Mouse (Mus musculus) intestine, embryonic 15.5 days (tissue): Measurements from ENCODE around the gene Tgif1. TPM values are rescaled to one million over a fixed set of nuclear protein-coding genes. Genes with fewer than 3 reads are reported as not detected.

Source experiments
- ATAC-seq: fragments of 200-750 bp; cut with Nextera tagmentation; 2 replicates; pipeline ENCODE4 v1.8.0; 2017; ENCODE audit warnings: moderate TSS enrichment, moderate library complexity
- H3K27ac ChIP-seq: fragments of 300-500 bp; sonication (generic); 2 replicates; pipeline ENCODE4 v1.5.1; 2015; ENCODE audit warnings: mild to moderate bottlenecking, inconsistent platforms
- H3K27me3 ChIP-seq: fragments of 300-500 bp; sonication (generic); replicated peaks from 2 replicates; pipeline ENCODE4 v1.6.1; 2015; ENCODE audit warnings: inconsistent platforms
- H3K36me3 ChIP-seq: fragments of 300-500 bp; sonication (generic); 2 replicates; pipeline ENCODE4 v1.6.1; 2015; ENCODE audit warnings: inconsistent platforms
- H3K4me1 ChIP-seq: fragments of 300-500 bp; sonication (generic); replicated peaks from 2 replicates; pipeline ENCODE4 v1.6.1; 2015; ENCODE audit warnings: inconsistent platforms
- H3K4me2 ChIP-seq: fragments of 300-500 bp; sonication (generic); replicated peaks from 2 replicates; pipeline ENCODE4 v1.6.1; 2015; ENCODE audit warnings: mild to moderate bottlenecking, inconsistent platforms
- H3K4me3 ChIP-seq: fragments of 300-500 bp; sonication (generic); replicated peaks from 2 replicates; pipeline ENCODE4 v1.5.1; 2015; ENCODE audit warnings: inconsistent platforms
- H3K9ac ChIP-seq: fragments of 300-500 bp; sonication (generic); 2 replicates; pipeline ENCODE4 v1.6.1; 2015; ENCODE audit warnings: inconsistent platforms
- H3K9me3 ChIP-seq: fragments of 300-500 bp; sonication (generic); 2 replicates; pipeline ENCODE4 v1.6.1; 2016; ENCODE audit warnings: inconsistent platforms
- WGBS: fragments of 180-500 bp; shearing (Covaris S2); methylation state at CpG from one replicate; pipeline ENCODE4 v1.1.7; 2015; 5-methylcytosine and 5-hydroxymethylcytosine counted together
- polyA plus RNA-seq: library from polyadenylated mRNA; unstranded; fragments of >200 nt; fragmentation: Nextera tagmentation; extraction: Ambion mirVana; gene quantifications from 2 replicates; pipeline ENCODE4 v1.2.1, GENCODE M21; 2015

The Tgif1 gene
- polyA plus RNA-seq, 1 experiment from 2014 or later: 56.5 TPM

DNA sequence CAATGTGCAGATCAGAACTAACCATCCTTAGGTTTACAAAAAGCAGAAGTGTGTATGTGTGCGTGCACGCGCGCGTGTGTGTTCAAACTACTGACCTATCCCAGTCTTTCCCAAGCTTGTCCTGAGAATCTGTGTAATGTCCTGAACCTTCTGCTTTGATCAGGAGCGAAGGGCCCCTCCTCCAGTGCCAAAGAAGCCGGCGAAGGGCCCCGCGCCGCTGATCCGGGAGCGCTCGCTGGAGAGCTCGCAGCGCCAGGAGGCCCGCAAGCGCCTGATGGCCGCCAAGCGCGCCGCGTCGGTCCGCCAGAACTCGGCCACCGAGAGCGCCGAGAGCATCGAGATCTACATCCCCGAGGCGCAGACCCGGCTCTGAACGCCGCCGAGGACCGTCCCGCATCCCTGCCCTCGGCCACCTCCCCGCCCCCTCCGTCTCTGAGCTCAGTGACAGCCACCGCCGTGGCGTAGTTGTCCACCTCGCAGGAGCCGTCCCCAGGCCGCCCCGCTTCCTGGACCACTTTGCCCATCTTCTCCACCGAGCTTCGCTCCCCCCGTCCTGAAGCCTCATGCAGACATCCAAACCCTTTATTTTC, 35.4 kb downstream of the Tgif1 start:
- H3K4me1 ChIP-seq: peaks cover 7% of the 10 kb centered on the region; the same call in 1 of the 2 replicates
- H3K4me3 ChIP-seq: peak overlapping the region; percentile 52
- no peak overlapping the region for H3K27ac ChIP-seq
- 5% methylated on average over 51 of the region's 51 CpGs for WGBS
- H3K27me3 ChIP-seq: peaks cover 10% of the 10 kb centered on the region; the same call in 1 of the 2 replicates
- no peaks in the 10 kb centered on the region for H3K36me3 ChIP-seq
- no peaks in the 10 kb centered on the region for H3K9me3 ChIP-seq
- ATAC-seq: peak; percentile 75
- peak overlapping the region; percentile 96 for H3K4me2 ChIP-seq
- H3K9ac ChIP-seq: peak overlapping the region; percentile 55

DNA sequence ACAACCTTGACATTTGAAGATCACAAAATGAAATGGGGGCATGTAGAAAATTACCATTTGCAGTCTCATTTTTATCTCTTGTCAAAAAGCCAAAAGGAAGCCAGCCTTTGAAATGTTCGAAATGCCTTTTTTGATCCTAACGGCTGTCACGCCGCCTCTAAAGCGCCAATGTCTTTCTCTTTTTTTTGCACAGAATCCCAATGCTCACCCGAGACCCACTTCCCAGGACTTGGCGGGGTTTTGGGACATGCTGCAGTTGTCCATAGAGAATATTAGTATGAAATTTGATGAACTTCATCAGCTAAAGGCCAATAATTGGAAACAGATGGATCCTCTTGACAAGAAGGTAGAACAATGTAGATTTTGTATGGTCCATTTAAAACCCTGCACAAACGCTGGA, 38.3 kb downstream of the Tgif1 start:
- 80% methylated on average over 8 of the region's 8 CpGs for WGBS
- peaks cover 10% of the 10 kb centered on the region; the same call in 1 of the 2 replicates for H3K27me3 ChIP-seq
- peaks cover 7% of the 10 kb centered on the region; the same call in 1 of the 2 replicates for H3K4me1 ChIP-seq
- no peaks in the 10 kb centered on the region for H3K9me3 ChIP-seq
- no peak overlapping the region for H3K9ac ChIP-seq
- no peak overlapping the region for H3K4me3 ChIP-seq
- ATAC-seq: no peak
- H3K27ac ChIP-seq: no peak overlapping the region
- H3K36me3 ChIP-seq: no peaks in the 10 kb centered on the region
- H3K4me2 ChIP-seq: no peak overlapping the region

DNA sequence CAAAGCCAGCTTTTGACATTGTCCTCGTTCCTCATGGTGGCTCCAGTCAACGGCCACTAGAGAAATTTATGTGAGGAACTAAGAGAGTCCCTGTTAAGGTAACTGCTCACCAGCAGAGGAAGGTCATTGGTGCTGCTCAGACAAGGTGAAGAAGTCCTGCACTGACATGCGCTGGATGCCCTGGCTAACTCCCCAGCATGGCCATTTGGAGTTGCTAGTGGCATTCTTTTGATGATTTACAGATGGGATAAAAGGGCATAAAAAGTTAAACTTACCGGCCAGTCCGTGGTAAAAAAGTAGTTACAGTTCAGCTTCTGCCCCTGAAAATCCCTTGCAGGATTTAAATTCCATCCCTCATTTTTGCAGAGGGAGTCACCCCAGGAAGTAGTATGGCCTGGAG, 42.6 kb downstream of the Tgif1 start:
- 67% methylated on average over 5 of the region's 5 CpGs for WGBS
- Histone ChIP-seq H3K9me3 (no peaks in the 10 kb centered on the region), H3K27me3 (no peaks in the 10 kb centered on the region), H3K4me2 (no peak overlapping the region), H3K36me3 (no peaks in the 10 kb centered on the region), H3K9ac (no peak overlapping the region), H3K4me1 (0 out of 2 replicates have a peak, but pooled peaks cover 5% of the 10 kb centered on the region), H3K27ac (no peak overlapping the region), H3K4me3 (no peak overlapping the region)
- no peak for ATAC-seq

DNA sequence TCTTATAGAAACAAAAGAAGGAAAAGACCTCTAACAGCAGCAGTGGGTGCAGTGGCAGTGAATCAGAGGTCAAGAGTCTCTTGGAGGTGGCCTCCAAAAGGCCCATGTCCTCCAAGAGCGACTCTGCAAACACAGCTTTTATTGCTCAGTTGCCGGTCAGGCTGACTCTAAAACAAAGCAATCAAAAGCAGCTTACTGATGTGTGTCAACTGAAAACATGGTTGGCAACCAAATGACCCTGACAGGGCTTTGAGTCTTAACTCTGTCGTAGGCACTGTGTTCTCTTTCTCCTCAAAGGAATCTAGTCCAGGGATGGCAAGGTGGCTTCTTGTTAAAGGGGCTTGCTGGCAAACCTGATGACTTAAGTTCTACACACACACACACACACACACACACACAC, 43.6 kb downstream of the Tgif1 start:
- H3K36me3 ChIP-seq: no peaks in the 10 kb centered on the region
- no peak overlapping the region for H3K27ac ChIP-seq
- 0 out of 2 replicates have a peak, but pooled peaks cover 5% of the 10 kb centered on the region for H3K4me1 ChIP-seq
- ATAC-seq: peak; percentile 64
- H3K9ac ChIP-seq: no peak overlapping the region
- WGBS: 48% methylated on average over 3 of the region's 3 CpGs
- H3K27me3 ChIP-seq: no peaks in the 10 kb centered on the region
- no peak overlapping the region for H3K4me3 ChIP-seq
- no peak overlapping the region for H3K4me2 ChIP-seq
- no peaks in the 10 kb centered on the region for H3K9me3 ChIP-seq

DNA sequence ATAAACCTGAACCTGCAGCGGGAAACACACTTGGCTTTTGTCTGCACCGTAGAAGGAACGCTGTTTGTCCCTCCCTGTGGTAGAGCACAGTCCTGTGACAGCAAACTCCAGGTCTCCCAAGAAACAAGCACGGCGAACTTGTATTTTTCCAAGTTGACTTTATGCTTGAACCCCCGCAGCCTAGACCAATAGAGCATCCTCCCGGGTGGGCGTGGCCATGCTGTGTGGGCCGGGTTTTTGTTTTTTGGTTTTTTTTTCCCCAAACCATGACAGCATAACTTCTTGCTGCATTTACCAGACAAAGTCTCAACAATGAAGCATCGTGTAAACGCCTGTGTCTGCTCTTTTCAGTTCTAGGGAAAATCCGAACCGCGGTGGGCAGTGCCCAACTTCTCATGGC, 44.5 kb downstream of the Tgif1 start:
- no peak overlapping the region for H3K9ac ChIP-seq
- H3K27me3 ChIP-seq: no peaks in the 10 kb centered on the region
- no peaks in the 10 kb centered on the region for H3K36me3 ChIP-seq
- ATAC-seq: 0 out of 2 replicates have a peak, but pooled peaks have one; percentile 45
- H3K4me1 ChIP-seq: 0 out of 2 replicates have a peak, but pooled peaks cover 5% of the 10 kb centered on the region
- 0 out of 2 replicates have a peak overlapping the region, but pooled peaks have one; percentile 3 for H3K4me2 ChIP-seq
- 47% methylated on average over 14 of the region's 14 CpGs for WGBS
- no peaks in the 10 kb centered on the region for H3K9me3 ChIP-seq
- no peak overlapping the region for H3K4me3 ChIP-seq
- no peak overlapping the region for H3K27ac ChIP-seq

DNA sequence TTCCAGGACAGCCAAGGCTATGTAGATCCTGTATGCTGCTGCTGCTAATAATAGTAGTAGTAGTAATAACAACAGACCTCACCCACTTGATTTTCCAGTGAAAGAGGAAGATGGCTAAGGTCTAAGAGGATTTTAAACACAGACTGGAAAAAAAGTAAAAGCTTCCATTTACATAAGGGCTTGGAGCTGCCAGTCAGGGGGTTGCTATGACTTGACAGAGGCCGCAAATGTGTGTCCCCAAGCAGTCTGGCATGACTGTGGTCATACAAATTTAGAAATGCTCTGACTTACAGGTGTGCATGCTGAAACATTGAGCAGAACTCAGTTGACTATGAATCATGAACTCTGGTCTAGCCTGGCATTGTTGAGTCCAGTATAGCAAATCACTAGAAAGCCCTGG, 45.5 kb downstream of the Tgif1 start:
- H3K27me3 ChIP-seq: no peaks in the 10 kb centered on the region
- no peaks in the 10 kb centered on the region for H3K36me3 ChIP-seq
- no peak overlapping the region for H3K9ac ChIP-seq
- no peak for ATAC-seq
- 94% methylated on average over 1 of the region's 1 CpGs for WGBS
- no peak overlapping the region for H3K4me3 ChIP-seq
- no peaks in the 10 kb centered on the region for H3K9me3 ChIP-seq
- H3K27ac ChIP-seq: no peak overlapping the region
- 0 out of 2 replicates have a peak, but pooled peaks cover 5% of the 10 kb centered on the region for H3K4me1 ChIP-seq
- no peak overlapping the region for H3K4me2 ChIP-seq

DNA sequence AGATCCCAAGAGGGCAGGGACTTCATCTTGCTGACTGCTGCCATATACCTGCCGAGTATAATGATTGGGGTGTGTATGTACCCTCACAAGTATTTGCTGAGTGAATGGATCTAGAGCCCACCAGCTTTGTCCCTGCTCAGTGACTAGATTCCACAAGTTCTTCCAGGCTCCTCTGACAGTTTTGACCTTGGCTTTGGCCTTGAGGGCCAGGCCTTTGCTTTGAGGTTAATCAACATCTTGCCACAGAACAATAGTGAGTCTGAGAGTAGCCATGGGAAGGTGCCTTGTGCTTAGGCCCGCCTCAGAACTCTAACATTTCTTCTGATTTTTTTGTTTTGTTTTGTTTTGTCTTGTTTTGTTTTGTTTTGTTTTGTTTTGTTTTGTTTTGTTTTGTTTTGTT, 46.7 kb downstream of the Tgif1 start:
- Histone ChIP-seq H3K9me3 (no peaks in the 10 kb centered on the region), H3K4me2 (no peak overlapping the region), H3K4me1 (0 out of 2 replicates have a peak, but pooled peaks cover 5% of the 10 kb centered on the region), H3K27me3 (no peaks in the 10 kb centered on the region), H3K27ac (no peak overlapping the region), H3K9ac (no peak overlapping the region), H3K4me3 (no peak overlapping the region), H3K36me3 (no peaks in the 10 kb centered on the region)
- no peak for ATAC-seq
- WGBS: 81% methylated on average over 2 of the region's 2 CpGs

DNA sequence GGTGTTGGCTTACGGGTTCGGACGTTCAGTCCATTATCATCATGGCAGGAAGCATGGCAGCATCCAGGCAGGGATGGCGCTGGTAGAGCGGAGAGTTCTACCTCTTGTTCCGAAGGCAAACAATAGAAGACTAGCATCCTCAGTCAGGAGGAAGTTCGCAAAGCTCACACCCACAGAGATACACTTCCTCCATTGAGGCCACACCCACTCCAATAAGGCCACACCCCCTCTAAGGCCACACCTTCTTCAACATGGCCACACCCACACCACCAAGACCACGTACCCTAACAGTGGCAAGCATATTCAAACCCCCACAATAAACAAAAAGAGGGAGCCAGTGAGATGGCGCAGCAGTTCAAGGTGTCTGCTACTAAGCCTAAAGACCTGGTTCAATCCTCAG, 47.5 kb downstream of the Tgif1 start:
- Histone ChIP-seq H3K27me3 (no peaks in the 10 kb centered on the region), H3K36me3 (no peaks in the 10 kb centered on the region), H3K4me2 (no peak overlapping the region), H3K9me3 (no peaks in the 10 kb centered on the region), H3K27ac (no peak overlapping the region), H3K4me3 (no peak overlapping the region), H3K9ac (no peak overlapping the region), H3K4me1 (0 out of 2 replicates have a peak, but pooled peaks cover 5% of the 10 kb centered on the region)
- no peak for ATAC-seq
- 93% methylated on average over 9 of the region's 9 CpGs for WGBS

DNA sequence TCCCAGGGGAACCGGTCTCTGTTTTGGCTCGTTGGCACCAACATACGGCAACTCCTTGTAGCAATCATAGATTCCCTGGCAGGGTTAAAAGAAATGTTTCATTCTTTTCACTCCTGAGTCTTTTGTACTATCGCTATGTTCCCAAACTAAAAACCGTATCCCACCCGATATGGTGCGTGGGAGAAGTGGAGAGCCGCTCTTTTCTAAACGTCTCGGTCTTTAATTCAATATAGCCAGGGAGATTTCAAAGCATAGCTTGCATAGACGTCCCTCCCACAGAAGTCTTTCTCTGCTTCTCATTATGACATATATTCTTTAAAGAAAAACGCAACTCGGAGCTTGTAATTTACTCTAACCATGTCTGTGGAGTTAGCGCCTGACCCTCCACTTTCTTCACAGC, 51.3 kb downstream of the Tgif1 start:
- no peak overlapping the region for H3K4me3 ChIP-seq
- H3K36me3 ChIP-seq: no peaks in the 10 kb centered on the region
- no peaks in the 10 kb centered on the region for H3K27me3 ChIP-seq
- no peaks in the 10 kb centered on the region for H3K9me3 ChIP-seq
- 85% methylated on average over 14 of the region's 14 CpGs for WGBS
- H3K4me2 ChIP-seq: no peak overlapping the region
- H3K27ac ChIP-seq: no peak overlapping the region
- no peaks in the 10 kb centered on the region for H3K4me1 ChIP-seq
- no peak overlapping the region for H3K9ac ChIP-seq
- no peak for ATAC-seq

DNA sequence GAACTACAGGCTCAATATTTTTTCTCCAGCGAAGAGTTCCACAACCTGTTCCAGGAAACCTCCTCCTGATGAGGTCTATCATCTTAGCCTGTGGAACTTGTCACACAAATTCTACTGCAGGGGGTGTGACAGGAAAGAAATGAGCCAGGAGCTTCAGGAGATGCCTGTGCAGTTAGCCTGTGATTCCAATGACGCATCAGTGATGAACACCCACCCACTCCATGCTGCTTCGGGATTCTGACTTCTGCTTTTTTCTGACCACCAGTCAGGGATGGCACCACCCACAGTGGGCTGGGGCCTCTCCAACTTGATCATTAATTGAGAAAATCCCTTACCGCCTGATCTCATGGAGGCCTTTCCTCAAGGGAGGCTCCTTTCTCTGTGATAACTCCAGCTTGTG, 54.1 kb downstream of the Tgif1 start:
- Histone ChIP-seq H3K9me3 (no peaks in the 10 kb centered on the region), H3K4me3 (no peak overlapping the region), H3K27ac (no peak overlapping the region), H3K9ac (no peak overlapping the region), H3K36me3 (no peaks in the 10 kb centered on the region), H3K4me1 (0 out of 2 replicates have a peak, but pooled peaks cover 1% of the 10 kb centered on the region), H3K27me3 (no peaks in the 10 kb centered on the region), H3K4me2 (no peak overlapping the region)
- WGBS: 79% methylated on average over 4 of the region's 4 CpGs
- no peak for ATAC-seq

DNA sequence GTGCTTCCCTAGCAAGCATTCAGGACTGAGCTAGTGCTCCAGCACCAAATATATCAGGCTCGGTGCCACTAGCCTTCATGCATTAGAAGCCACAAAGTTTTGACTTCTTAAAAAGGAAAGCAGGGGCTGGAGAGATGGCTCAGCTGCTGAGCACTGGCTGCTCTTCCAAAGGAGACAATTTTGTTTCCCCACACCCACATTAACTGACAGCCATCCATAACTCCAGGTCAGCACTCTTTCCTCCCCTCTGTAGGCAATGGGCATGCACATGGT, 55.6 kb downstream of the Tgif1 start:
- no peak overlapping the region for H3K4me3 ChIP-seq
- 79% methylated on average over 1 of the region's 1 CpGs for WGBS
- no peaks in the 10 kb centered on the region for H3K27me3 ChIP-seq
- no peak for ATAC-seq
- no peaks in the 10 kb centered on the region for H3K9me3 ChIP-seq
- H3K36me3 ChIP-seq: no peaks in the 10 kb centered on the region
- H3K4me2 ChIP-seq: no peak overlapping the region
- no peak overlapping the region for H3K27ac ChIP-seq
- H3K4me1 ChIP-seq: peaks cover 6% of the 10 kb centered on the region; the same call in 1 of the 2 replicates
- no peak overlapping the region for H3K9ac ChIP-seq

DNA sequence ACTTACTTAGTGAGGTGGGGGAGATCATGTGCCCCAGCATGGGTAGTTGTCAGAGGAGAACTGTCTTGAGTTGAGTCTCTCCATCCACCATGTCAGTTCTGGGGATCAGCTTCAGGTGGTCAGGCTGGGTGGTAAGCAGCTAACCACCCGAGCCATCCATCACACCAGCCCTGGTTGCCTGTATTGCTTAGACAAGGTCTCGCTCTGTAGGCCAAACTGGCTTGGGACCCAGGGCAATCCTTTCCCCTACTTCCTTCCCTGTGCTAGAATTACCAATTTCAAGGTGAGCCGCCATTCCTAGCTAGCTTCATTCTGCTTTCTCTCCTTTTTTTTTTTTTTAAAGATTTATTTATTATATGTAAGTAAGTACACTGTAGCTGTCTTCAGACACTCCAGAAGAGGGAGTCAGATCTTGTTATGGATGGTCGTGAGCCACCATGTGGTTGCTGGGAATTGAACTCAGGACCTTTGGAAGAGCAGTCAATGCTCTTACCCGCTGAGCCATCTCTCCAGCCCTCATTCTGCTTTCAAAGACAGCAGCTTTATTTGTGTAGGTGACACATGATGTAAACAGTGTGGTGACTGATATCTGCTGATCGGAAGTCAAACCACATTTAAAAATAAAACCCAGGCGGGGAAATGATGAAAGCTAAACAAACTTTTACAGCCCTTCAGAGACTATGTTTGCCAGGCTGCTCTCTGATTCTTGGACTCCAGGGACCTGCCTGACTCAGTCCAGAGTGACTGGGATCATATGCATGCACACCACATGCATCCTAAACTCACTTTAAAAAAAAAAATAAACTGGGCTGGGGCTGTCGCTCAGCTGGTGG, 56.2 kb downstream of the Tgif1 start:
- Histone ChIP-seq H3K27me3 (no peaks in the 10 kb centered on the region), H3K27ac (no peak overlapping the region), H3K4me1 (peaks cover 6% of the 10 kb centered on the region; the same call in 1 of the 2 replicates), H3K4me3 (no peak overlapping the region), H3K9ac (no peak overlapping the region), H3K4me2 (no peak overlapping the region), H3K9me3 (no peaks in the 10 kb centered on the region), H3K36me3 (no peaks in the 10 kb centered on the region)
- WGBS: 63% methylated on average over 8 of the region's 8 CpGs
- no peak for ATAC-seq
